Mouse (Mus musculus) macrophage (primary cell): ENCODE data around the gene Trim6. TPM values are rescaled to one million over a fixed set of nuclear protein-coding genes. Genes with fewer than 3 reads are reported as not detected.
A peak's percentile ranks its signal among the peaks of the same experiment; 100 is the strongest.

Experiments
- H3K27ac ChIP-seq: fragments of 350-480 bp; formaldehyde crosslinking; 2 replicates; pipeline ENCODE4 v1.9.0; 2021
- H3K36me3 ChIP-seq: fragments of 350-480 bp; formaldehyde crosslinking; 2 replicates; pipeline ENCODE4 v1.9.0; 2021; ENCODE audit errors: inconsistent target
- H3K4me3 ChIP-seq: fragments of 350-480 bp; formaldehyde crosslinking; 2 replicates; pipeline ENCODE4 v1.9.0; 2021; ENCODE audit errors: inconsistent target
- H3K79me2 ChIP-seq: fragments of 350-480 bp; formaldehyde crosslinking; 2 replicates; pipeline ENCODE4 v1.9.0; 2021; ENCODE audit errors: inconsistent target
- WGBS: methylation state at CpG from one replicate; pipeline ENCODE4 v1.1.7; 2026; ENCODE audit warnings: inconsistent platforms; ENCODE audit not compliant: missing documents; 5-methylcytosine and 5-hydroxymethylcytosine counted together
- polyA plus RNA-seq: library from polyadenylated mRNA; stranded (reverse); fragments of 250-400 nt; gene quantifications from 3 replicates; pipeline ENCODE4 v1.2.4, GENCODE M21; 2018; ENCODE audit warnings: inconsistent platforms
- total RNA-seq, 78 experiments: library from RNA; depleted of rRNA; stranded (reverse); fragments of 250-400 nt; gene quantifications; 1 replicate in 9 of 78; 2 replicates in 24 of 78; 3 replicates in 43 of 78; 4 replicates in 2 of 78; pipeline ENCODE4 v1.2.4; 2018; ENCODE audit warnings: inconsistent platforms in 56 of 78

Trim6 gene
- total RNA-seq (2018; cell fraction: chromatin; rRNA removed) = 10 to 100 TPM in 16 of 26 experiments, 1 to 10 TPM in 10; 2.4 to 49.0 (median 12.5) TPM
- 1 to 10 TPM in 19 of 26 experiments, under 1 TPM in 7; 0.05 to 4.9 (median 1.4) TPM for total RNA-seq (2018; cell fraction: cytosol; rRNA removed)
- 10 to 100 TPM in 11 of 26 experiments, 1 to 10 TPM in 13, under 1 TPM in 2; 0.64 to 26.8 (median 7.7) TPM for total RNA-seq (2018; cell fraction: nucleus; rRNA removed)
- polyA plus RNA-seq = 0.53 to 1.6 TPM (median 0.83 TPM) in 3 replicates

- 9% methylated on average over 36 of the region's 37 CpGs for WGBS
Measured at GRCm38 (mm10) chr7:104218701-104219569, at the start of gene Trim6. TSS of gene Trim6 (plus strand) at chr7:104218793.

GRCm38 (mm10) chr7:104169634-104170204 is 48.9 kb upstream of the Trim6 start:
- Histone ChIP-seq H3K27ac (no peak overlapping the region), H3K36me3 (no peaks in the 10 kb centered on the region), H3K79me2 (no peaks in the 10 kb centered on the region), H3K4me3 (no peak overlapping the region)
- WGBS = 23% methylated on average over 6 of the region's 6 CpGs

More at GRCm38 (mm10) chr7:104218701-104219569, at the start of gene Trim6:
- Histone ChIP-seq H3K4me3 (peak within 1 kb of the TSS; percentile 54), H3K79me2 (no peaks in the 10 kb centered on the region), H3K27ac (no peak within 1 kb of the TSS), H3K36me3 (no peaks in the 10 kb centered on the region)

GRCm38 (mm10) chr7:104175085-104175484 is 43.5 kb upstream of the Trim6 start:
- 100% methylated on average over 1 of the region's 1 CpGs for WGBS
- no peak overlapping the region for H3K4me3 ChIP-seq
- no peaks in the 10 kb centered on the region for H3K79me2 ChIP-seq
- H3K27ac ChIP-seq = no peak overlapping the region
- no peaks in the 10 kb centered on the region for H3K36me3 ChIP-seq

- Histone ChIP-seq H3K79me2 (no peaks in the 10 kb centered on the region), H3K4me3 (no peak overlapping the region), H3K27ac (no peak overlapping the region), H3K36me3 (no peaks in the 10 kb centered on the region)
- 90% methylated on average over 5 of the region's 5 CpGs for WGBS
Measured at GRCm38 (mm10) chr7:104178422-104179054, 40.1 kb upstream of the Trim6 start.

- WGBS = 86% methylated on average over 1 of the region's 1 CpGs
- Histone ChIP-seq H3K4me3 (no peak overlapping the region), H3K36me3 (no peaks in the 10 kb centered on the region), H3K79me2 (no peaks in the 10 kb centered on the region), H3K27ac (no peak overlapping the region)
Measured at GRCm38 (mm10) chr7:104179074-104179473, 39.5 kb upstream of the Trim6 start.

- no peak within 1 kb of the TSS for H3K4me3 ChIP-seq
- H3K79me2 ChIP-seq = no peaks in the 10 kb centered on the region
- no peak within 1 kb of the TSS for H3K27ac ChIP-seq
- H3K36me3 ChIP-seq = no peaks in the 10 kb centered on the region
- 95% methylated on average over 2 of the region's 2 CpGs for WGBS
Measured at GRCm38 (mm10) chr7:104183292-104183691, 35.3 kb upstream of the Trim6 start, which contains the start of gene Olfr648. TSS of gene Olfr648 (minus strand) at chr7:104183392.

- WGBS = 27% methylated on average over 8 of the region's 9 CpGs
- H3K79me2 ChIP-seq = no peaks in the 10 kb centered on the region
Measured at GRCm38 (mm10) chr7:104191275-104191674, 27.3 kb upstream of the Trim6 start.

GRCm38 (mm10) chr7:104195885-104196284 is 22.7 kb upstream of the Trim6 start, which contains the start of gene Olfr649:
TSS of gene Olfr649 (minus strand) at chr7:104195985.
- no peaks in the 10 kb centered on the region for H3K36me3 ChIP-seq

More at GRCm38 (mm10) chr7:104191275-104191674, 27.3 kb upstream of the Trim6 start:
- Histone ChIP-seq H3K36me3 (no peaks in the 10 kb centered on the region), H3K27ac (no peak overlapping the region), H3K4me3 (no peak overlapping the region)

GRCm38 (mm10) chr7:104199822-104200221 is 18.8 kb upstream of the Trim6 start:
- Histone ChIP-seq H3K79me2 (no peaks in the 10 kb centered on the region), H3K36me3 (no peaks in the 10 kb centered on the region), H3K4me3 (no peak overlapping the region), H3K27ac (no peak overlapping the region)
- WGBS = 4% methylated on average over 5 of the region's 5 CpGs

More at GRCm38 (mm10) chr7:104195885-104196284, 22.7 kb upstream of the Trim6 start, which contains the start of gene Olfr649:
- H3K79me2 ChIP-seq = no peaks in the 10 kb centered on the region
- no peak within 1 kb of the TSS for H3K4me3 ChIP-seq
- 97% methylated on average over 6 of the region's 6 CpGs for WGBS
- no peak within 1 kb of the TSS for H3K27ac ChIP-seq

- Histone ChIP-seq H3K27ac (no peak overlapping the region), H3K36me3 (no peaks in the 10 kb centered on the region), H3K79me2 (no peaks in the 10 kb centered on the region), H3K4me3 (no peak overlapping the region)
- 37% methylated on average over 7 of the region's 7 CpGs for WGBS
Measured at GRCm38 (mm10) chr7:104206197-104206596, 12.4 kb upstream of the Trim6 start.

GRCm38 (mm10) chr7:104216011-104216535 is 2.5 kb upstream of the Trim6 start:
- H3K27ac ChIP-seq = no peak overlapping the region
- no peaks in the 10 kb centered on the region for H3K36me3 ChIP-seq
- H3K4me3 ChIP-seq = no peak overlapping the region
- H3K79me2 ChIP-seq = no peaks in the 10 kb centered on the region
- no CpG with 5 or more reads among the region's 1 CpGs for whole genome bisulfite sequencing

GRCm38 (mm10) chr7:104217881-104218280 is 712 bp upstream of the Trim6 start:
- no peak overlapping the region for H3K4me3 ChIP-seq
- WGBS = 51% methylated on average over 2 of the region's 2 CpGs
- no peaks in the 10 kb centered on the region for H3K79me2 ChIP-seq
- H3K27ac ChIP-seq = no peak overlapping the region
- H3K36me3 ChIP-seq = no peaks in the 10 kb centered on the region

GRCm38 (mm10) chr7:104231203-104231602 is 12.6 kb downstream of the Trim6 start:
- no peak overlapping the region for H3K4me3 ChIP-seq
- H3K36me3 ChIP-seq = no peaks in the 10 kb centered on the region
- WGBS = 42% methylated on average over 2 of the region's 2 CpGs
- no peaks in the 10 kb centered on the region for H3K79me2 ChIP-seq
- H3K27ac ChIP-seq = no peak overlapping the region

- no peaks in the 10 kb centered on the region for H3K36me3 ChIP-seq
- H3K4me3 ChIP-seq = no peak overlapping the region
- H3K27ac ChIP-seq = no peak overlapping the region
- peaks cover 15% of the 10 kb centered on the region for H3K79me2 ChIP-seq
Measured at GRCm38 (mm10) chr7:104240857-104241256, 22.3 kb downstream of the Trim6 start.
